Mouse (Mus musculus) left cerebral cortex, adult 2 months (tissue): ENCODE data around the gene Fam187a. TPM values are rescaled to one million over a fixed set of nuclear protein-coding genes. Genes with fewer than 3 reads are reported as not detected.

Experiments
- DNase-seq, 2 experiments: peaks; one replicate each; pipeline ENCODE4 v3.0.0; 2021 to 2022; ENCODE audit warnings: low spot score in 2 of 2, mixed read lengths in 1 of 2; ENCODE audit errors: extremely low spot score in 1 of 2
- H3K27ac ChIP-seq: fragments of 200-600 bp; 2 replicates; pipeline ENCODE4 v1.8.1; 2022
- H3K4me3 ChIP-seq: fragments of 200-600 bp; 2 replicates; pipeline ENCODE4 v1.8.1; 2022
- CTCF ChIP-seq: fragments of 200-600 bp; IDR thresholded peaks from 2 replicates; pipeline ENCODE4 v1.8.1; 2022; ENCODE audit warnings: antibody characterized with exemption, mild to moderate bottlenecking, moderate library complexity
- intact Hi-C: fragments of 180-260 bp; cut with DNase I; formaldehyde crosslinking; loops from one replicate; pipeline ENCODE4 v1.15.1; 2025
- long read RNA-seq, 2 experiments: library from polyadenylated mRNA; stranded (forward); transcript quantifications; one replicate each; pipeline ENCODE4 v2.0.0; 2021; ENCODE audit warnings: borderline mapping rate in 2 of 2
- total RNA-seq, 2 experiments: library from RNA; stranded (reverse); gene quantifications; 2 replicates each; pipeline ENCODE4 v1.2.3; 2021

Gene Fam187a
- not detected for total RNA-seq
- long read RNA-seq, experiment 1 = 0 reads
- long read RNA-seq, experiment 2 = 0 reads

GRCm38 (mm10) chr11:102884616-102885219 is at the start of gene Fam187a:
TSS of gene Fam187a (plus strand) at chr11:102885169.
- no peak within 1 kb of the TSS for H3K4me3 ChIP-seq
- H3K27ac ChIP-seq = no peak within 1 kb of the TSS; the same call in 1 of the 2 replicates
- TF ChIP-seq CTCF = no peak
- intact Hi-C loops = no loop called here
- no peak for DNase-seq

GRCm38 (mm10) chr11:102835549-102835948 is 49.4 kb upstream of the Fam187a start, which contains the start of gene Higd1b:
TSS of gene Higd1b (plus strand) at chr11:102835849.
- no peak for TF ChIP-seq CTCF
- Histone ChIP-seq H3K27ac (no peak within 1 kb of the TSS), H3K4me3 (no peak within 1 kb of the TSS; the same call in 1 of the 2 replicates)
- intact Hi-C loops = no loop called here
- DNase-seq = no peak

GRCm38 (mm10) chr11:102836146-102836545 is 48.8 kb upstream of the Fam187a start:
- intact Hi-C loops = no loop called here
- no peak for TF ChIP-seq CTCF
- Histone ChIP-seq H3K27ac (no peak overlapping the region), H3K4me3 (no peak overlapping the region)
- no peak for DNase-seq

- DNase-seq = no peak
- intact Hi-C loops = no loop called here
- Histone ChIP-seq H3K27ac (no peak overlapping the region), H3K4me3 (no peak overlapping the region)
- TF ChIP-seq CTCF = no peak
Measured at GRCm38 (mm10) chr11:102837385-102837784, 47.6 kb upstream of the Fam187a start.

GRCm38 (mm10) chr11:102838126-102838525 is 46.8 kb upstream of the Fam187a start:
- intact Hi-C loops = no loop called here
- no peak for TF ChIP-seq CTCF
- Histone ChIP-seq H3K4me3 (no peak overlapping the region), H3K27ac (no peak overlapping the region)
- no peak for DNase-seq

GRCm38 (mm10) chr11:102838616-102839150 is 46.3 kb upstream of the Fam187a start:
- TF ChIP-seq CTCF = no peak
- Histone ChIP-seq H3K4me3 (no peak overlapping the region), H3K27ac (no peak overlapping the region)
- intact Hi-C loops = no loop called here
- no peak for DNase-seq

- intact Hi-C loops = no loop called here
- no peak for TF ChIP-seq CTCF
- no peak overlapping the region for H3K4me3 ChIP-seq
Measured at GRCm38 (mm10) chr11:102845926-102846325, 39.0 kb upstream of the Fam187a start.

GRCm38 (mm10) chr11:102851883-102852282 is 33.1 kb upstream of the Fam187a start:
- DNase-seq = peak in 1 of 2 experiments; percentile 28
- no peak overlapping the region for H3K27ac ChIP-seq
- intact Hi-C loops = loop anchor here (2.0 kb wide), 1 partner anchor 77 kb away; no protein-coding TSS in a partner anchor
- TF ChIP-seq CTCF = peak; percentile 62
- no peak overlapping the region for H3K4me3 ChIP-seq

More at GRCm38 (mm10) chr11:102845926-102846325, 39.0 kb upstream of the Fam187a start:
- DNase-seq = no peak
- H3K27ac ChIP-seq = no peak overlapping the region

- H3K27ac ChIP-seq = no peak overlapping the region
- H3K4me3 ChIP-seq = no peak overlapping the region
- no peak for DNase-seq
- intact Hi-C loops = no loop called here
- TF ChIP-seq CTCF = peak; percentile 50
Measured at GRCm38 (mm10) chr11:102853760-102854159, 31.2 kb upstream of the Fam187a start.

- no peak overlapping the region for H3K4me3 ChIP-seq
- intact Hi-C loops = no loop called here
- DNase-seq = no peak
- TF ChIP-seq CTCF = no peak
- no peak overlapping the region for H3K27ac ChIP-seq
Measured at GRCm38 (mm10) chr11:102855941-102856340, 29.0 kb upstream of the Fam187a start.

GRCm38 (mm10) chr11:102858951-102859350 is 26.0 kb upstream of the Fam187a start:
- DNase-seq = no peak
- TF ChIP-seq CTCF = no peak
- H3K27ac ChIP-seq = no peak overlapping the region
- intact Hi-C loops = no loop called here
- H3K4me3 ChIP-seq = no peak overlapping the region

- no peak for TF ChIP-seq CTCF
- DNase-seq = no peak
- intact Hi-C loops = no loop called here
- Histone ChIP-seq H3K4me3 (no peak overlapping the region), H3K27ac (peak overlapping the region; percentile 34)
Measured at GRCm38 (mm10) chr11:102859933-102860332, 25.0 kb upstream of the Fam187a start.

- no peak overlapping the region for H3K4me3 ChIP-seq
- peak; percentile 78 for TF ChIP-seq CTCF
- intact Hi-C loops = loop anchor here (1.0 kb wide), 2 partner anchors 90 to 125 kb away; no protein-coding TSS in a partner anchor
- DNase-seq = peak; percentile 62 to 63
- H3K27ac ChIP-seq = no peak overlapping the region
Measured at GRCm38 (mm10) chr11:102864272-102864671, 20.7 kb upstream of the Fam187a start.
